Mouse (Mus musculus): ENCODE measurements at regions not wholly inside any gene's neighbourhood (a gene's known extent, or its start where the extent isn't known, plus 50 kb on each side); places are given as distances from the start of the nearest gene placed in this dataset.

GRCm38 (mm10) chr7:145111252-145112131 lies 96.4 kb downstream of the 1810010D01Rik start:
- Histone ChIP-seq H3K9me3 (ENCODE audit: low read length) (no peaks in the 10 kb centered on the region), H3K36me3 (ENCODE audit: insufficient read depth, low read length) (no peaks in the 10 kb centered on the region), H3K4me1 (ENCODE audit: insufficient read depth, low read length) (0 out of 2 replicates have a peak, but pooled peaks cover 3% of the 10 kb centered on the region), H3K27me3 (ENCODE audit: insufficient read depth, low read length) (no peaks in the 10 kb centered on the region), H3K9ac (replicated peaks; ENCODE audit: low read length) (no peak overlapping the region), H3K4me3 (ENCODE audit: low read length) (no peak overlapping the region), H3K4me2 (ENCODE audit: low read depth, low read length) (peak overlapping the region; percentile 30; the same call in 1 of the 2 replicates), H3K27ac (peak overlapping the region; percentile 61; the same call in 1 of the 2 replicates)
- peak; percentile 80 for DNase-seq (ENCODE audit: low spot score)
- TF ChIP-seq CTCF (IDR thresholded peaks at IDR 0.05; ENCODE audit: low read depth), result no peak
- WGBS, result 41% methylated on average over 20 of the region's 20 CpGs
- ATAC-seq, result peak; percentile 90

GRCm38 (mm10) chr7:145110657-145111251 lies 97.2 kb downstream of the 1810010D01Rik start:
- 57% methylated on average over 10 of the region's 10 CpGs for WGBS

GRCm38 (mm10) chr7:145110028-145110427 lies 97.9 kb downstream of the 1810010D01Rik start:
- H3K9ac ChIP-seq (replicated peaks; ENCODE audit: low read length), result no peak overlapping the region
- ATAC-seq (no peak), DNase-seq (ENCODE audit: low spot score) (no peak)
- no peaks in the 10 kb centered on the region for H3K27me3 ChIP-seq (ENCODE audit: insufficient read depth, low read length)
- H3K27ac ChIP-seq, result no peak overlapping the region
- H3K9me3 ChIP-seq (ENCODE audit: low read length), result no peaks in the 10 kb centered on the region
- H3K4me2 ChIP-seq (ENCODE audit: low read depth, low read length), result no peak overlapping the region
- no peak for TF ChIP-seq CTCF (IDR thresholded peaks at IDR 0.05; ENCODE audit: low read depth)
- H3K36me3 ChIP-seq (ENCODE audit: insufficient read depth, low read length), result no peaks in the 10 kb centered on the region
- H3K4me1 ChIP-seq (ENCODE audit: insufficient read depth, low read length), result 0 out of 2 replicates have a peak, but pooled peaks cover 3% of the 10 kb centered on the region
- no peak overlapping the region for H3K4me3 ChIP-seq (ENCODE audit: low read length)
- WGBS, result 87% methylated on average over 3 of the region's 3 CpGs

More at GRCm38 (mm10) chr7:145110657-145111251, 97.2 kb downstream of the 1810010D01Rik start:
- DNase-seq (ENCODE audit: low spot score), result no peak
- H3K4me2 ChIP-seq (ENCODE audit: low read depth, low read length), result no peak overlapping the region
- H3K9ac ChIP-seq (replicated peaks; ENCODE audit: low read length), result no peak overlapping the region
- ATAC-seq, result no peak
- no peak overlapping the region for H3K4me3 ChIP-seq (ENCODE audit: low read length)
- no peak for TF ChIP-seq CTCF (IDR thresholded peaks at IDR 0.05; ENCODE audit: low read depth)
- no peaks in the 10 kb centered on the region for H3K27me3 ChIP-seq (ENCODE audit: insufficient read depth, low read length)
- H3K27ac ChIP-seq, result peak overlapping the region; percentile 61; the same call in 1 of the 2 replicates
- H3K9me3 ChIP-seq (ENCODE audit: low read length), result no peaks in the 10 kb centered on the region
- H3K36me3 ChIP-seq (ENCODE audit: insufficient read depth, low read length), result no peaks in the 10 kb centered on the region
- 0 out of 2 replicates have a peak, but pooled peaks cover 3% of the 10 kb centered on the region for H3K4me1 ChIP-seq (ENCODE audit: insufficient read depth, low read length)

GRCm38 (mm10) chr7:145109471-145109870 lies 98.4 kb downstream of the 1810010D01Rik start:
- WGBS, result 92% methylated on average over 4 of the region's 4 CpGs
- no peak for TF ChIP-seq CTCF (IDR thresholded peaks at IDR 0.05; ENCODE audit: low read depth)
- Histone ChIP-seq H3K36me3 (ENCODE audit: insufficient read depth, low read length) (no peaks in the 10 kb centered on the region), H3K27me3 (ENCODE audit: insufficient read depth, low read length) (no peaks in the 10 kb centered on the region), H3K9me3 (ENCODE audit: low read length) (no peaks in the 10 kb centered on the region), H3K27ac (no peak overlapping the region), H3K4me3 (ENCODE audit: low read length) (no peak overlapping the region), H3K4me2 (ENCODE audit: low read depth, low read length) (no peak overlapping the region), H3K4me1 (ENCODE audit: insufficient read depth, low read length) (0 out of 2 replicates have a peak, but pooled peaks cover 3% of the 10 kb centered on the region), H3K9ac (replicated peaks; ENCODE audit: low read length) (no peak overlapping the region)
- ATAC-seq, result no peak
- no peak for DNase-seq (ENCODE audit: low spot score)

DNA sequence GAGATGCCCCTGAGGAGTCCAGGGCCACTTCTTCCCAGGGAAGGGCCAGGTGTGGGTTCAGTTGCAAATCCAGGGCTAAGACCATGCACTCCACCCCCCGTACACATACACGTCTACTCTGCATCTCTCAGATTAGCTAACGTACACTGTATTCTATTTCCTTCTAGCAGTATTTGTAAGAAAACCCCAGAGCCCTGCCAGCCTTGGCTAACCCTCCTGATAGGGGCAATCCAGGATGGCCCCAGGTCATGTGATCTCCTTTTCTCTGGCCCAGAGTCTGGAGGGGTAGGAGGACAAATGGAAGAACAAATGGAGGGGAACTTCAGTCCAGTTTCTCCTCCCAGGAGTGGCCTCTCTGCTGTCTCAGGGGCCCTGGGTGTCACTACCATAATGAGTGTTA lies 98.9 kb downstream of the 1810010D01Rik start:
- Histone ChIP-seq H3K9ac (replicated peaks; ENCODE audit: low read length) (no peak overlapping the region), H3K4me1 (ENCODE audit: insufficient read depth, low read length) (0 out of 2 replicates have a peak, but pooled peaks cover 3% of the 10 kb centered on the region), H3K4me3 (ENCODE audit: low read length) (no peak overlapping the region), H3K9me3 (ENCODE audit: low read length) (no peaks in the 10 kb centered on the region), H3K27me3 (ENCODE audit: insufficient read depth, low read length) (no peaks in the 10 kb centered on the region), H3K4me2 (ENCODE audit: low read depth, low read length) (no peak overlapping the region), H3K36me3 (ENCODE audit: insufficient read depth, low read length) (no peaks in the 10 kb centered on the region), H3K27ac (no peak overlapping the region)
- TF ChIP-seq CTCF (IDR thresholded peaks at IDR 0.05; ENCODE audit: low read depth), result no peak
- ATAC-seq (no peak), DNase-seq (ENCODE audit: low spot score) (no peak)
- 93% methylated on average over 3 of the region's 3 CpGs for WGBS

GRCm38 (mm10) chr7:145107575-145108170 lies 100.2 kb downstream of the 1810010D01Rik start:
- Histone ChIP-seq H3K9me3 (ENCODE audit: low read length) (no peaks in the 10 kb centered on the region), H3K27ac (no peak overlapping the region), H3K4me1 (ENCODE audit: insufficient read depth, low read length) (0 out of 2 replicates have a peak, but pooled peaks cover 3% of the 10 kb centered on the region), H3K36me3 (ENCODE audit: insufficient read depth, low read length) (no peaks in the 10 kb centered on the region), H3K4me3 (ENCODE audit: low read length) (no peak overlapping the region), H3K9ac (replicated peaks; ENCODE audit: low read length) (no peak overlapping the region), H3K27me3 (ENCODE audit: insufficient read depth, low read length) (no peaks in the 10 kb centered on the region), H3K4me2 (ENCODE audit: low read depth, low read length) (no peak overlapping the region)
- DNase-seq (ENCODE audit: low spot score) (no peak), ATAC-seq (no peak)
- 80% methylated on average over 2 of the region's 2 CpGs for WGBS
- no peak for TF ChIP-seq CTCF (IDR thresholded peaks at IDR 0.05; ENCODE audit: low read depth)
